ENCODE assay signal across 9 mouse cellular contexts in genomic region chr19:32648019-32648571, GRCm38 (mm10). TPM values are rescaled to one million over a fixed set of nuclear protein-coding genes. Genes with fewer than 3 reads are reported as not detected.
A peak's percentile ranks its signal among the peaks of the same experiment; 100 is the strongest.
DNase-seq lines count a peak whose midpoint lies in the region; ATAC-seq and TF ChIP-seq lines count a peak whose summit lies in the region.
"Had no signal": no experiment of that assay in that cellular context is flagged by ENCODE, and none has a peak within 500 bp of the region (broad histone marks: within the 10 kb centered on the region; RNA-seq: fewer than 3 reads in every experiment).

No protein-coding gene starts in this region.

- no peaks in the 10 kb centered on the region for H3K79me2 ChIP-seq in liver, adult 2 months (ENCODE audit: control insufficient read depth, insufficient read depth, low read length)

- no peak for TF ChIP-seq CTCF in liver, adult 2 months (IDR thresholded peaks at IDR 0.05; ENCODE audit: low read depth, low read length)
- TF ChIP-seq CTCF in midbrain, postnatal 0 days (IDR thresholded peaks at IDR 0.05), result no peak

- no peaks in the 10 kb centered on the region; the same call in 1 of the 2 replicates for H3K4me1 ChIP-seq in heart, embryonic 16.5 days (ENCODE audit: control insufficient read depth, insufficient read depth, low read length)
- peaks cover 13% of the 10 kb centered on the region; the same call in 1 of the 2 replicates for H3K4me1 ChIP-seq in liver, adult 2 months (ENCODE audit: control insufficient read depth, insufficient read depth, low read length)
- no peaks in the 10 kb centered on the region for H3K4me1 ChIP-seq in midbrain, postnatal 0 days (ENCODE audit: insufficient read depth, low read length)

- no peak for ATAC-seq in heart, embryonic 16.5 days (replicated peaks; ENCODE audit: extremely low read depth, insufficient read depth, low FRiP score)
- peak; percentile 31; the same call in 1 of the 2 replicates for ATAC-seq in midbrain, postnatal 0 days (ENCODE audit: low FRiP score)

- no peaks in the 10 kb centered on the region for H3K27me3 ChIP-seq in heart, embryonic 16.5 days (ENCODE audit: control insufficient read depth, insufficient read depth, low read length)
- no peaks in the 10 kb centered on the region for H3K27me3 ChIP-seq in liver, adult 2 months (ENCODE audit: control insufficient read depth, insufficient read depth, low read length)
- H3K27me3 ChIP-seq in midbrain, postnatal 0 days (ENCODE audit: insufficient read depth, low read length), result no peaks in the 10 kb centered on the region; the same call in 1 of the 2 replicates

- no peaks in the 10 kb centered on the region; the same call in 1 of the 2 replicates for H3K9me3 ChIP-seq in heart, embryonic 16.5 days (replicated peaks; ENCODE audit: control insufficient read depth, low read length)
- H3K9me3 ChIP-seq in midbrain, postnatal 0 days (ENCODE audit: low read length), result no peaks in the 10 kb centered on the region

- H3K4me3 ChIP-seq in heart, embryonic 16.5 days (ENCODE audit: low read length), result no peak overlapping the region
- H3K4me3 ChIP-seq in liver, adult 2 months (ENCODE audit: insufficient read depth, low read depth, low read length), result no peak overlapping the region
- H3K4me3 ChIP-seq in midbrain, postnatal 0 days (ENCODE audit: low read depth, low read length), result no peak overlapping the region

- H3K27ac ChIP-seq in heart, embryonic 16.5 days (ENCODE audit: low read length), result no peak overlapping the region
- H3K27ac ChIP-seq in liver, adult 2 months (replicated peaks; ENCODE audit: insufficient read depth, low read depth, low read length), result peak overlapping the region; percentile 68
- no peak overlapping the region for H3K27ac ChIP-seq in midbrain, postnatal 0 days (ENCODE audit: low read depth, low read length)

- H3K4me2 ChIP-seq in heart, embryonic 16.5 days (ENCODE audit: low read depth, low read length), result 0 out of 2 replicates have a peak overlapping the region, but pooled peaks have one; percentile 13
- H3K4me2 ChIP-seq in midbrain, postnatal 0 days (ENCODE audit: low read depth, low read length, poor library complexity, severe bottlenecking), result peak overlapping the region; percentile 28; the same call in 1 of the 2 replicates

- peaks cover 6% of the 10 kb centered on the region for H3K36me3 ChIP-seq in heart, embryonic 16.5 days (ENCODE audit: control insufficient read depth, insufficient read depth)
- peaks cover 15% of the 10 kb centered on the region for H3K36me3 ChIP-seq in liver, adult 2 months (ENCODE audit: control insufficient read depth, insufficient read depth, low read length)
- H3K36me3 ChIP-seq in midbrain, postnatal 0 days (ENCODE audit: insufficient read depth, low read length), result no peaks in the 10 kb centered on the region

- no peak for TF ChIP-seq POLR2A in liver, adult 2 months (IDR thresholded peaks at IDR 0.05; ENCODE audit: extremely low read depth, insufficient read depth, low read length)

- intact Hi-C loops in heart, postnatal 14 days (cut with DNase I), result no loop called here

- 31% methylated on average over 10 of the region's 10 CpGs for WGBS in heart, embryonic 16.5 days
- 14% methylated on average over 10 of the region's 10 CpGs for WGBS in liver, adult 2 months
- 9% methylated on average over 10 of the region's 10 CpGs for WGBS in midbrain, postnatal 0 days

- no peak overlapping the region for H3K9ac ChIP-seq in heart, embryonic 16.5 days (ENCODE audit: low read length)
- H3K9ac ChIP-seq in liver, adult 2 months (ENCODE audit: low read depth, low read length), result peak overlapping the region; percentile 56
- no peak overlapping the region for H3K9ac ChIP-seq in midbrain, postnatal 0 days (replicated peaks; ENCODE audit: low read length, poor library complexity, severe bottlenecking)

- DNase-seq in heart, postnatal 14 days, result no peak
- peak; percentile 56 for DNase-seq in embryo, embryonic 9.5 days (ENCODE audit: extremely low spot score)
- DNase-seq in liver, adult 2 months (ENCODE audit: extremely low read depth, low read depth, low spot score), result peak; percentile 87
- no peak for DNase-seq in midbrain, postnatal 0 days (ENCODE audit: low spot score)
- no peak for DNase-seq in gastrocnemius, postnatal 4 days (ENCODE audit: low spot score in 2 of 2)
- no peak for DNase-seq in right cerebral cortex, postnatal 14 days
- DNase-seq: kidney, adult 11 months; lung, postnatal 14 days had no signal

RNA-seq across cellular contexts. Expression of gene Papss2, which starts 52.5 kb away (rescaled TPM):
- polyA plus RNA-seq in heart, embryonic 16.5 days (2015; fragmentation: Nextera tagmentation; extraction: Ambion mirVana), result 5.2 and 5.8 TPM in 2 replicates
- total RNA-seq in heart, postnatal 14 days (2021), result 10 to 100 TPM; 15.6 to 18.7 TPM
- 211 and 223 TPM in 2 replicates for total RNA-seq in liver, adult 2 months (2014; rRNA removed)
- 75.1 and 86.7 TPM in 2 replicates for polyA plus RNA-seq in liver, adult 2 months (2012; rRNA removed)
- total RNA-seq in midbrain, postnatal 0 days (2014; rRNA removed), result 5.9 TPM in 2 replicates
- 1.8 and 2.3 TPM in 2 replicates for polyA plus RNA-seq in midbrain, postnatal 0 days (2015; fragmentation: Nextera tagmentation; extraction: Ambion mirVana)
- total RNA-seq in gastrocnemius, postnatal 4 days (2021), result 10 to 100 TPM; 14.5 to 15.4 TPM

Comparison
In these comparisons a context has a peak if more than half of its experiments do, and no peak if none do; other contexts are left out.
1. DNase-seq: peak in embryo, embryonic 9.5 days (single experiment) and liver, adult 2 months (single experiment); none in heart, postnatal 14 days (0 of 2), midbrain, postnatal 0 days (single experiment), gastrocnemius, postnatal 4 days (0 of 2) and right cerebral cortex, postnatal 14 days (single experiment).
2. RNA of gene Papss2, which starts 52.5 kb away (total RNA-seq): 211 to 223 TPM in liver, adult 2 months; 15.6 to 18.7 TPM in heart, postnatal 14 days, 14.5 to 15.4 TPM in gastrocnemius, postnatal 4 days and 5.9 TPM in midbrain, postnatal 0 days; every median in the first group is over 10 times any median in the second.